Mouse (Mus musculus) megakaryocyte, embryonic 14.5 days (primary cell): ENCODE data around the gene Ywhae.

Experiments
- FLI1 ChIP-seq: IDR thresholded peaks from 2 replicates; pipeline ENCODE4 v1.6.1; 2012; ENCODE audit warnings: low read length, inconsistent platforms, mixed read lengths
- GATA1 ChIP-seq: IDR thresholded peaks from 3 replicates; pipeline ENCODE4 v1.6.1; 2012; ENCODE audit warnings: mixed read lengths, low read length, inconsistent platforms, borderline replicate concordance

DNA sequence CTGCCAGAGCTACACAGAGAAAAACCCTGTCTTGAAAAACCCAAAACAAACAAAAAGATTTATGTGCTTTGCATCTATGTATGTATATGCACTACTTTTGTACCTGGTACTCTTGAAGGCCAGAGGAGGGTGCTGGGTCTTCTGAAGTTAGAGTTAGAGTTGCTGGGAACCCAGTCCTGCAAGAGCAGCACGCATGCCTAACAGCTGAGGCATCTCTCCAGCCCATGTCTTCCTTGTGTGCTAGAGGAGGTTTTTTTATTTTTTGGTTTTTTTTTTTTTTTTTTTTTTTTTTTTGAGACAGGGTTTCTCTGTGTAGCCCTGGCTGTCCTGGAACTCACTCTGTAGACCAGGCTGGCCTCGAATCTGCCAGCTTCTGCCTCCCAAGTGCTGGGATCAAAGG, 44.5 kb upstream of the Ywhae start:
- no peak for TF ChIP-seq GATA1
- no peak for TF ChIP-seq FLI1
